Mouse (Mus musculus): ENCODE data around the gene Lkaaear1.
A peak's percentile ranks its signal among the peaks of the same experiment; 100 is the strongest.

Gene Lkaaear1

DNA sequence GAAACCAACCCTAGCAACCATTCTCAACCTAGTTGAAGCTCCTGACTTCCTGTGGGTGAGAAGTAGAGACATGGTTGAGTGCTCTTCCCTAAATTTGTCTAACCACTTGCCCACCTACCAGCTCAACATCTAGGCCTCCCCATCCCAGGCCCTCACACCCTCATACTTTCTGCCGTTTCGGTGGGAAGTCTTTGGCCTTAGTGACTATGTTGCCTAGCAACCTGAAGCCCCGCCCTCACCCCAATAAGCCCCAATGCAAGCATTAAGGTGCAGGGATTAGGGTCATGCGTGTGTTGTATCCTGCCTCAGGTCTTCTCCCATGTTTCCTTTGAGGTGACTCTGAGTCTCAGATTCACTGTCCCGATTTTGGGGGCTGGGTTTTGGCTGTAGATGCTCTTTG, at the start of gene Lkaaear1:
Gene Lkaaear1, minus strand, starts transcription at position 202 of the 400 bp plus-strand sequence.
- DNase-seq = no peak

- DNase-seq = no peak
These were observed 31.8 kb upstream of the Lkaaear1 start for GRCm38 (mm10) chr2:181730051-181730450.

DNA sequence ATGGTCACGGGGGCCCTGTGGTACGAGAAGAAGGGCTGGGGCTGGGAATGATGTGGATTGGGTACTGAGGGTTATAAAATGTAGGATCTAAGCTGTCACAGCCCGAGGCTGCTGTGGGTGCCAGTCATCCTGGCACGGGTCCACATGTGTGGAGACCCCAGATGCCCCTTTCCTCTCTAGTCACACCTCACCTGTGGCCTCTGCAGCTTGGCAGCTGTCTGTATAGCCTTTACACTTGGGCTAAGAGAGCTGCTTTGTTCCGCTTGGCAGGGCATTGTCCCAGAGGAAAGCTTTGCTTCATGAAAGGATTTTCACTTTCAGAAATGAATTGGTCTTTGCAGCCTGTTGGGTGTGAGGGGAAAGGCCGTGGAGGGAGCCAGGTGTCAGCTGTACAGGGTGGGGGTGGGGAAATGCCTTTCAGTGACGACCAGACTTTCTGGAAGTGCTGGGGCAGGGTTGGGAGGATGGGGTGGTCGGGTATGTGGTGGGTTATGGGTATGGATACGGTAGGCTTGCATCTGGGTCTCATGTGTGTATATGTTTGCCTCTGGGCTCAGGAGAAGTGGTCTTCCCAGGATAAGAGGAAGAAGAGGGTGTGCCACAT, 29.5 kb upstream of the Lkaaear1 start:
- DNase-seq = no peak

- DNase-seq = no peak
These were observed 24.0 kb upstream of the Lkaaear1 start for GRCm38 (mm10) chr2:181722213-181722612.

DNA sequence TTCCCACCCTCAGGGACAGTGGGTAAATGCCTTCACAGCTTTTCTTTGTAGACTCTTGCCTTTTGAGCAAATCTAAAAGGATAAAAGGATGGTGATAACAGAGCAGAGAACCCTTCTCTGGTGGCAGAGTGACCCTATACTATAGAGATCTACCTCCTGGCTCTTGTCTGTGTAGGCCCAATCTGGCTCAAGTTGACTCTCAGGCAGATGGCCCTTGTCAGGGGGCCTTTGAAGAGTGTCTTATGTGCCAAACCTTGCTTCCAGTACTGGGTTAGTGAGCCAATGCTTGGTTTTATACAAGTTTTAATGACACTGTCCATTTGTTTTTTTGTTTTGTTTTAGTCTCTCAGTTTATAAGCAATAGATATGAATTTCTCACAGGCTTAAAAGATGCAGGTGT, 23.0 kb upstream of the Lkaaear1 start:
- DNase-seq = no peak

GRCm38 (mm10) chr2:181720061-181720460, 21.8 kb upstream of the Lkaaear1 start:
- DNase-seq = no peak

GRCm38 (mm10) chr2:181716991-181717390, 18.7 kb upstream of the Lkaaear1 start:
- no peak for DNase-seq

DNA sequence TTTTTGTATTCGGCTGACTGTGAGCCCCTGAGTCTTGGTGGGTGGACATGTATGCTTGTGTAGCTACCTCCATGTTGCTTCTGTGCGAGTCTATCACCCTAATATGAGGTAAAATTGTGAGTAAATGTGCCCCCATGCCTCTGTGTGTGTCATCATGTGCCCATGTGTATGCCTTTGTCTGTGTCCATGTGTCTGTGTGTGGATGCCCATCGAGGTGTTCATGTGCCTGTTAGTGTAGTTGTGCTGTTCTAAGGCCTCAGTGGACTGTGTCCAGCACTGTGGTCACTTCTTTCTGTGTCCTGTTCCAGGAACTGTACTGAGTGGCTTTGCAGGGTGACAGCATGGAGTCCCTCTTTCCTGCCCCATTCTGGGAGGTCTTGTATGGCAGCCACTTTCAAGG, 17.1 kb upstream of the Lkaaear1 start:
- DNase-seq = no peak

DNA sequence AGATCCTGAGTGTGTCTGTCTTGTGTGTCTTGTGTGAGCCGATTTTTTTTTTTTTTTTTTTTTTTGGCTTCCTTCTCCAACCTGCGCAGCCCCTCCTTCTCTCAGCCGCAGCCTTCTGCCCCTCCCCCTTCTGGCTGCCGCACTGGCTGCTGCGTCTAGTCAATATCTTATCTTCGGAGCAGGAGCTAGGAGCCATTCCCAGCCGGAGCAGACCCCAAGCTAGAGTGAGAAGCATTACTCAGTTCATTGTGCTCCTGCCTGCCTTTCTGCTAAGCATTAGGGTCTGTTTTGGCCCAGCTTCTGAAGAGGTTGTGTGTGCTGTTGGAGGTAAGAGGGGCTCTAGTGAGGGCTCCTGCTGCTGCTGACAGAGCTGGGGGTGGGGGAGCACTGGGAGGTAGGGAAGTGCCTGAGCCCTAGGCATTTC, 16.7 kb upstream of the Lkaaear1 start, which contains the start of gene Oprl1:
Gene Oprl1, plus strand, starts transcription at position 114 of the 424 bp plus-strand sequence.
- no peak for DNase-seq

- no peak for DNase-seq
These were observed 15.5 kb upstream of the Lkaaear1 start for GRCm38 (mm10) chr2:181713749-181714148.

DNA sequence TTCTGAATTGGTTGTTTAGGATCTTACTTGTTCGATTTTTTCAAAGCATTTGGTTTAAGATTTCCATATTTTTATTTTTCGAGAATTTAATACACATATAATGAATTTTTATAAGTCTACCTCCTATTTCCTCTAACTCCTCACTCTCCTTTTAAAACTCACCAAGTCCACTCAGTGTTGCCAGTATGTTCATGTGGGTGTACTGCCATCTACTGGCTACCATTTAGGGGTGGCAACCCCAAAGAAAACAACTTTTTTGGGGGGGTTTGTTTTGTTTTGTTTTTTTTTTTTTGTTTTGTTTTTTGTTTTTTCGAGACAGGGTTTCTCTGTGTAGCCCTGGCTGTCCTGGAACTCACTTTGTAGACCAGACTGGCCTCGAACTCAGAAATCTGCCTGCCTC, 8.4 kb upstream of the Lkaaear1 start:
- no peak for DNase-seq

DNA sequence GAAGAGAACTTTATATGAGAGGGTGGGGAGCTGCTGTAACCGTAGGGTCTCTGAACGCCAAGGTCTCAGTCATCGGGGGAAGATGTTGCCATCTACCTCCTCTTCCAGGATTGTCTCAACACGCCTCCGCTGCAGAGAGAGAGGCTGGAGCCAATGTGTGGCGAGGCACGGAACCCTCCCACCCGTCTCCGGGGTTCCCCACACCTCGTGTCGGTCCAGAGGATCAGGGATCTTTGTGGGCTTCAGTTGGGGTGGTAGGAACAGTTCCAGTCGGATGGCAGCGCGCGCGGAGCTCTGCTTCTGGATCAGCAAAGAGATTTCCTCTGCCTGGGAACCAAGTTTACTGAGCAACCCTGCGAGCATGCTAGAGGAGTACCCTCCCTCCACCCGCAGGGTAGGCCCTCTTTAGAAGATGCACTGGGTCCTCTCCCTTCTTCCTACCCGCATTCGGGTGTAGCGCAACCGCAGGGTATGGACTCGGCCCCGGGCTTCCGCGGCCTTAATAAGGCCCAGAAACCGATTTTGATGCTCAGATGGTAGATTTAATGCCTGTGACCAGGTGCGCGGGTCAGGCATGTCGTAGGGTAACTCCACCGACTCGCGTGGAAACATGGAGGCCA, 1.3 kb downstream of the Lkaaear1 start:
- DNase-seq = no peak

DNA sequence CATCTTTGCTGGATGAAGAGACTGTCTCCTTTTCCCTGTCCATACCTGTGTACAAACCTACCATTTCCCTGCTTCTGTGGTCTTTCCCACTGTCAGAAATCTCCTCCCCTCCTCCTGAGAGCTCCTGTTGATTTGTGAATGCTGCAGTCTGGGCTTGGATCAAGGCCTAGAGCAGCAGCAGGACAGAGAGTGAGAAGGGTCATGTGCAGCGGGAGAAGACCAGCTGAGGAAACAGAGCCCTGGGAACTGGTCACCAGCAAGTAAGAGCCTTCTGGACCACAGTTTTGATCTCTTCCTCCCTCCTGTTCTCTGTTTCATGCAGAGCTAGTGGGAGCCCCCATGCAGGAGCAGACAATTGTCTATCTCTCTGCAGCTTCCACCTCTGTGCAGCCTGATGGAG, 2.5 kb downstream of the Lkaaear1 start:
- no peak for DNase-seq

- DNase-seq = no peak
These were observed 3.7 kb downstream of the Lkaaear1 start for GRCm38 (mm10) chr2:181694581-181694980.

DNA sequence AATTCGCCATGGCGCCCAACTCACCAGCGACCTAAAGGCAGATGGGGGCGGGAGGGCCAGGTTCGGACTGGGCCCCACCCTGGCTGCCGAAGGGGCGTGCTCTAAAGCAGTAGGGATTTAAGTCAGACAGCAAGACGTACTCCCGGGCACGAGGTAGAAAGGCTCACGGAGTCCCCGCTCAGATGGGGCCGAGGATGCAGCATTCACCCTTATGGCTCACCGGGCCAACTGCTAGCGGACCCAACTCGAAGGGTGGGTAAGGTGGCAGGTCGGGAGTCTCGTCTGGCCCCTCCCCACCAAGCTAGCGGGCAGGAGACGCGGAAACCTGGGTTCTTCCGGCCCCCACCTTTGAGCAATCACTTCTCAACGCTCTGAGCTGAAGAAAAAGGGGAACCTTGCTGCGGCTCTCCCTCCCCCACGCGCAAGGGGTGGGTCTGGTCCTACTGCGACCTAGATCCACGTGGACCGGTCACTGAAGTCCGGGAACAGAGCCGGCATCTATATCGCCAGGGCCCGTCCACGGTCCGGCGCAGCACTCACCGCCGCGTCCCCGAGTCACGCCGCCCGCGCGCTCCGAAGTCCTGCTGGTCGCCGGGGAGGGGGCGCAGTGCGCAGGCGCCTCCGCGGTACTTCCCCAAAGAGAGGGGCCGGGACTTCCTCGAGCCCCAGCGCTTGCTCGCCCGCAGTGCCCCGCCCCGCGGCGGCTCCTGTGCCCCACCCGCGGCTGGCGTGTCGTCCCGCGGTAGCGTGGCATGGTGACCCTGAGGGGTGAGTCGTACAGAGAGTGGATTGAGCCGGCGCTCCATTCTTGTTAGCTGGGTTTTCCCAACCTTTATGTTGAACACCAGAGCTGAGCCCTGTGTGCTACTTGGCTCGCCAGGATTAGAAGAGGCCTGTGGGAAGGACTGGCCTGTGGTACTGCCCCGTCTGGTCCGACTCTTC, 4.6 kb downstream of the Lkaaear1 start, which contains the start of gene Rgs19:
Gene Rgs19, minus strand, starts transcription at position 639 of the 942 bp plus-strand sequence.
- DNase-seq = peak; percentile 72

GRCm38 (mm10) chr2:181692304-181692703, 5.9 kb downstream of the Lkaaear1 start:
- DNase-seq = no peak

DNA sequence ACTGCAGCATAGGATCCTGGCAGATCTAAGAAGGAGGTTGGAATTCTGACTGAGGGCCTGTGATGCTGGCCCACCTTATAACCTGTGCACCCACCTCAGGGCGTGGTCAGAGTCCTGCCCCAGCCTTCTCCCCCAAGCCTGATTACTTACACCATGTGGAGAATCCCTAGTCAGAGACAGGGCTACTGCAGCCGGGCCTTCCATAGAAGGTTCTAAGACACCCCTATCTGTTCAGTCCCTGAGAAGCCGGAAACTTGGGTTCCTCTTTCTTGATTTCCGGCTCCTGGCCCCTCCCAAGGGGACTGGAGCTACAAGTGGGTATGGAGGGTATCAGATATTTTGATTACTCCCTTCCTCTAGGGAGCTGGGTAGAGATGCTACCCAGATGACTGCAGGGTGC, 6.7 kb downstream of the Lkaaear1 start:
- DNase-seq = no peak

DNA sequence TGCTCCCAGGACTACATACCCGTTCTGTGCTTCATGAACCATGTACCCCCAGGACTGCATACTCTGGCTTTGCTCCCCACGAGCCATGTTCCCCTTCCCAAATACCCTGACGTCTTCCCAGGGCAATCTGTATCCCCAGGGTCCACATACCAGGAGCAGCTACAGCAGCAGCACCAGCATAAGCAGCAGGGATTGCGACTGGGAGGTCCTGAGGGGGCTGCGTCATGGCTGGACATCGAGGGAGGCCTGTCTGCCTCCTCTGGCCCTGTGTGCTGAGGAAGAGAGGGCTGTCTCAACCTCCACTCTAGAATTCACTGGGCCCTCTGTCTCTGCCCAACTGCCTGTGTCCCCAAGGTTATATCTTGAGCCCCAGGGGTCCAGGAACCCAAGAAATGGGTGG, 7.2 kb downstream of the Lkaaear1 start:
- no peak for DNase-seq

DNA sequence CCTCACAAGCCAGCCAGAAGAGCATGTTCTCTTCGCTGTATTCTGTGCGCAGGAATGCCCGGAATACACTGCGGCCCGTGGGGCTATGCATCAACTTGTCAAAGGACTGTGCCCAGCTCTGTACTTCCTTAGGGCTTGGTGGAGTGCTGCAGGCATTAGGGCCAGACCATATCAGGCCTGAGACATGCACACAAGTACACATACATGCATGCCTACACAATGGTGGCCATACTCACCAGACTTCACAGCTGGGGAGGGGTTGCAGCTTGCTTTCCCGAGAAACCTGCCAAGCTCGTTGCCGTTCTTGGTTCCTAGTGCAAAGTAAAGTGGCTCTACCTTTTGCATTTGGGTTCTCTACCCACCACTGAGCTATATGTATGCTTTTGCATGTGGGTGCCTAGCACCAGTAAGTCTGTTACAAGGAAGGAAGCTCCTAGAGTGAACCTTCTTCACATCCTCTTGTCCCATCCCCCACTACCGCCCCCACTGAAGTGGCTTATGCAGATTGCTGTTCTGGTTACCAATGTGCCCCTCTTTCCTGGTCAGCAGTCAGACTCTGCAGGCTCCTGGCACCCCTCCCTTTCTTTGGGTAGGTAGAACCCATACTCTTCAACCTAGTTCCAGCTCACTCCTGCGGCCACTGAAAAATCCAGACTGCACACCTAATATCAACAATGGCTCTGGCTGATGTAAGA, 8.6 kb downstream of the Lkaaear1 start:
- no peak for DNase-seq

- DNase-seq = no peak
These were observed 10.7 kb downstream of the Lkaaear1 start for GRCm38 (mm10) chr2:181687586-181687985.

- no peak for DNase-seq
These were observed 12.6 kb downstream of the Lkaaear1 start for GRCm38 (mm10) chr2:181685686-181686085.

- DNase-seq = no peak
These were observed 13.5 kb downstream of the Lkaaear1 start for GRCm38 (mm10) chr2:181684713-181685112.

DNA sequence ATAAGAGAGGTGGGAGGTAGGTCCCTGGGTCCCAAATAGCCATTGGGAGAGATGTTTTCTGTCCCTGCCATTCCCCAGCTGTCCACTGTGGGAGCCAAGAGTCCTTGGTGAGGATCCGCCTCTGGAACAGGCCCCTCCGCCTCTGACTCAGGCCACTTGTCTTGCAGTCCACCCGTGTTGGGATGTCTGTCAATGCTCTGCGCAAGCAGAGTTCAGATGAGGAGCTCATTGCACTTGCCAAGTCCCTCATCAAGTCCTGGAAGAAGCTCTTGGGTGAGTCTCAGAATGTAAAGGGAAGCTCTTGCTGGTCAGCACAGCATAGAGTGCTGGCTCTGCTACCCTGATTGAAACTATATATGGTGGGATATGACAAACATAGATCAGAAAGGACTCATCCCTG, 14.9 kb downstream of the Lkaaear1 start:
- no peak for DNase-seq

All from kidney, adult 11 months (tissue).